Mouse (Mus musculus): ENCODE data around the gene Uhrf1bp1l.

GRCm38 (mm10) chr10:89771894-89772293, 27.1 kb downstream of the Uhrf1bp1l start:
- TF ChIP-seq GATA1 (IDR thresholded peaks at IDR 0.05; ENCODE audit: borderline replicate concordance, low read length) = no peak
- TF ChIP-seq CTCF (IDR thresholded peaks at IDR 0.05; ENCODE audit: low read depth, low read length) = no peak
- TF ChIP-seq TAL1 (conservative IDR thresholded peaks at IDR 0.05; ENCODE audit: low read depth, low read length) = no peak
